Mouse (Mus musculus) stomach, postnatal 0 days (tissue): ENCODE measurements at regions not wholly inside any gene's neighbourhood (a gene's known extent, or its start where the extent isn't known, plus 50 kb on each side); places are given as distances from the start of the nearest gene placed in this dataset.

Source experiments
- CTCF ChIP-seq: IDR thresholded peaks from 2 replicates; pipeline ENCODE4 v1.5.1; 2016; ENCODE audit warnings: antibody characterized with exemption, low read depth, mild to moderate bottlenecking, moderate library complexity
- EP300 ChIP-seq: optimal IDR thresholded peaks from 2 replicates; pipeline ENCODE3; 2016; ENCODE audit warnings: antibody characterized with exemption

DNA sequence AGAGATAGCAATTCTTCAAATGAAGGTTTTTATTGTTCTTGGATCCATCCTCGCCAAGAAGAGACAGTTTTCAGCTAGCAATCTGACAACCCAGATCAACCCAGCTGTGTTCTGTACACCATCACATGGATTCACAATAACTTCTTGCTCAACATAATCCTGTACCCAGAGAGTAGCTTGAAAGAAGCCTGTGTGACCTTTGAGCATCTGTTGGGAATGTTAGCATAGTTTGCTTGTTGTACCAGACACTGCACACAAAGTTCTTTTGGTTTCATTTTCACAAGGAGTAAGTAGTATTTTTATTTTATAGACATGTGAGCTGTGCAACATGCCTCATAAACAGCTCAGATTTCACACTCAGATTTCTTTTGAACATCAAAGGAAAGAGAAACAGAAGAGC, 136.0 kb downstream of the Gm9733 start:
- TF ChIP-seq CTCF = no peak
- TF ChIP-seq EP300 = no peak
